Mouse (Mus musculus) limb, embryonic 11.5 days (tissue): ENCODE data around the gene Vgf. TPM values are rescaled to one million over a fixed set of nuclear protein-coding genes. Genes with fewer than 3 reads are reported as not detected.

ENCODE experiments used
- ATAC-seq: fragments of 200-750 bp; cut with Nextera tagmentation; 2 replicates; pipeline ENCODE4 v1.8.0; 2017; ENCODE audit warnings: low read depth; ENCODE audit not compliant: insufficient number of reproducible peaks, low FRiP score, low TSS enrichment
- DNase-seq: peaks from one replicate; pipeline ENCODE4 v3.0.0-alpha.2; 2015; ENCODE audit warnings: low spot score
- H3K27ac ChIP-seq: fragments of 300-500 bp; sonication (generic); replicated peaks from 2 replicates; pipeline ENCODE4 v1.5.1; 2014; ENCODE audit warnings: low read depth, mild to moderate bottlenecking, low read length
- H3K27me3 ChIP-seq: fragments of 300-500 bp; sonication (generic); 2 replicates; pipeline ENCODE4 v1.6.1; 2014; ENCODE audit warnings: mild to moderate bottlenecking, low read length, mixed read lengths; ENCODE audit not compliant: control insufficient read depth, insufficient read depth
- H3K36me3 ChIP-seq: fragments of 300-500 bp; sonication (generic); 2 replicates; pipeline ENCODE4 v1.6.1; 2014; ENCODE audit warnings: mild to moderate bottlenecking, low read length, moderate library complexity, mixed read lengths; ENCODE audit not compliant: control insufficient read depth, insufficient read depth
- H3K4me1 ChIP-seq: fragments of 300-500 bp; sonication (generic); 2 replicates; pipeline ENCODE4 v1.6.1; 2014; ENCODE audit warnings: low read length, mixed read lengths; ENCODE audit not compliant: control insufficient read depth, insufficient read depth
- H3K4me2 ChIP-seq: fragments of 300-500 bp; sonication (generic); 2 replicates; pipeline ENCODE4 v1.6.1; 2014; ENCODE audit warnings: low read depth, mild to moderate bottlenecking, moderate library complexity; ENCODE audit not compliant: severe bottlenecking
- H3K4me3 ChIP-seq: fragments of 300-500 bp; sonication (generic); 2 replicates; pipeline ENCODE4 v1.5.1; 2014; ENCODE audit warnings: low read depth, low read length
- H3K9ac ChIP-seq: fragments of 300-500 bp; sonication (generic); 2 replicates; pipeline ENCODE4 v1.6.1; 2014; ENCODE audit warnings: mild to moderate bottlenecking, low read length
- H3K9me3 ChIP-seq: fragments of 300-500 bp; sonication (generic); 2 replicates; pipeline ENCODE4 v1.6.1; 2016; ENCODE audit warnings: low read length; ENCODE audit not compliant: control insufficient read depth
- WGBS: fragments of 180-500 bp; shearing (Covaris S2); extraction: QIAGEN DNeasy Blood & Tissue Kit; methylation state at CpG from one replicate; pipeline ENCODE4 v1.1.7; 2014; 5-methylcytosine and 5-hydroxymethylcytosine counted together
- polyA plus RNA-seq: library from polyadenylated mRNA; unstranded; fragments of >200 nt; fragmentation: Nextera tagmentation; extraction: Ambion mirVana; gene quantifications from 2 replicates; pipeline ENCODE4 v1.2.1, GENCODE M21; 2014

Gene Vgf
- polyA plus RNA-seq, 1 experiment from 2014 or later: not detected

- WGBS: under 1% methylated on average over 47 of the region's 49 CpGs
- ATAC-seq (peak; percentile 53), DNase-seq (peak; percentile 94)
- Histone ChIP-seq H3K27me3 (peaks cover 46% of the 10 kb centered on the region), H3K27ac (no peak overlapping the region), H3K4me1 (peaks cover 17% of the 10 kb centered on the region), H3K4me2 (peak overlapping the region; percentile 95), H3K36me3 (no peaks in the 10 kb centered on the region), H3K9me3 (no peaks in the 10 kb centered on the region), H3K9ac (no peak overlapping the region), H3K4me3 (peak overlapping the region; percentile 35)
Observed at GRCm38 (mm10) chr5:137032641-137033074, 6.5 kb downstream of the Vgf start.

GRCm38 (mm10) chr5:137036211-137036610 is 10.0 kb downstream of the Vgf start:
- Histone ChIP-seq H3K9me3 (no peaks in the 10 kb centered on the region), H3K4me1 (peaks cover 13% of the 10 kb centered on the region), H3K4me3 (no peak overlapping the region), H3K27ac (no peak overlapping the region), H3K4me2 (no peak overlapping the region), H3K9ac (no peak overlapping the region), H3K27me3 (peaks cover 12% of the 10 kb centered on the region), H3K36me3 (peaks cover 3% of the 10 kb centered on the region; the same call in 1 of the 2 replicates)
- 84% methylated on average over 13 of the region's 13 CpGs for WGBS
- ATAC-seq: no peak
- DNase-seq: no peak

- Histone ChIP-seq H3K27me3 (no peaks in the 10 kb centered on the region), H3K36me3 (peaks cover 6% of the 10 kb centered on the region; the same call in 1 of the 2 replicates), H3K4me1 (no peaks in the 10 kb centered on the region), H3K4me3 (no peak overlapping the region), H3K9me3 (no peaks in the 10 kb centered on the region), H3K4me2 (no peak overlapping the region), H3K9ac (no peak overlapping the region), H3K27ac (no peak overlapping the region)
- WGBS: 91% methylated on average over 10 of the region's 10 CpGs
- ATAC-seq: no peak
- no peak for DNase-seq
Observed at GRCm38 (mm10) chr5:137039453-137039852, 13.3 kb downstream of the Vgf start.

DNA sequence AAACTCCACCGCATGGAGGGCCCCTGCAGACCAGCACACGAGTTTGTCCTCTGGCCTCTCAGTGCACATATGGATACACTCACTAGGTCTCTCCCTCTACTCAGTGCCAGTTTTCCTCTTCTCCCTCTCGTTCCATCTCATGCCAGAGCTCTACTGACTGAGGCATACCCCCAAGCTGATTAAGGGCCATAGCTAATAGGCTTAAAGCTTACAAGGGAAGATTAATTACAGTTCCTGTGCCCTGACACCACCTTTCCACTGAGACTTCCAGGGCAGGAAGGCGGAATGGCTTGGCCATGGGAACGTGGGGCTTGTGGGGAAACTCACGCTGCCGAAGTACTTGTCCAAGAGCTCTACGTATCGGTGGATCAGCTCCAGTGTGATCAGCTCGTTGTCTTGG is 15.2 kb downstream of the Vgf start:
- Histone ChIP-seq H3K27ac (no peak overlapping the region), H3K4me1 (peaks cover 3% of the 10 kb centered on the region; the same call in 1 of the 2 replicates), H3K4me2 (no peak overlapping the region), H3K4me3 (no peak overlapping the region), H3K27me3 (no peaks in the 10 kb centered on the region), H3K9ac (no peak overlapping the region), H3K9me3 (no peaks in the 10 kb centered on the region), H3K36me3 (peaks cover 6% of the 10 kb centered on the region; the same call in 1 of the 2 replicates)
- 89% methylated on average over 10 of the region's 10 CpGs for WGBS
- DNase-seq (no peak), ATAC-seq (no peak)

- H3K27me3 ChIP-seq: no peaks in the 10 kb centered on the region
- WGBS: 94% methylated on average over 7 of the region's 7 CpGs
- H3K36me3 ChIP-seq: peaks cover 6% of the 10 kb centered on the region; the same call in 1 of the 2 replicates
- H3K9me3 ChIP-seq: no peaks in the 10 kb centered on the region
- no peak overlapping the region for H3K27ac ChIP-seq
- ATAC-seq (no peak), DNase-seq (no peak)
- no peak overlapping the region for H3K4me2 ChIP-seq
- H3K4me3 ChIP-seq: no peak overlapping the region
- H3K4me1 ChIP-seq: peaks cover 3% of the 10 kb centered on the region; the same call in 1 of the 2 replicates
- H3K9ac ChIP-seq: no peak overlapping the region
Observed at GRCm38 (mm10) chr5:137043997-137044396, 17.8 kb downstream of the Vgf start.

DNA sequence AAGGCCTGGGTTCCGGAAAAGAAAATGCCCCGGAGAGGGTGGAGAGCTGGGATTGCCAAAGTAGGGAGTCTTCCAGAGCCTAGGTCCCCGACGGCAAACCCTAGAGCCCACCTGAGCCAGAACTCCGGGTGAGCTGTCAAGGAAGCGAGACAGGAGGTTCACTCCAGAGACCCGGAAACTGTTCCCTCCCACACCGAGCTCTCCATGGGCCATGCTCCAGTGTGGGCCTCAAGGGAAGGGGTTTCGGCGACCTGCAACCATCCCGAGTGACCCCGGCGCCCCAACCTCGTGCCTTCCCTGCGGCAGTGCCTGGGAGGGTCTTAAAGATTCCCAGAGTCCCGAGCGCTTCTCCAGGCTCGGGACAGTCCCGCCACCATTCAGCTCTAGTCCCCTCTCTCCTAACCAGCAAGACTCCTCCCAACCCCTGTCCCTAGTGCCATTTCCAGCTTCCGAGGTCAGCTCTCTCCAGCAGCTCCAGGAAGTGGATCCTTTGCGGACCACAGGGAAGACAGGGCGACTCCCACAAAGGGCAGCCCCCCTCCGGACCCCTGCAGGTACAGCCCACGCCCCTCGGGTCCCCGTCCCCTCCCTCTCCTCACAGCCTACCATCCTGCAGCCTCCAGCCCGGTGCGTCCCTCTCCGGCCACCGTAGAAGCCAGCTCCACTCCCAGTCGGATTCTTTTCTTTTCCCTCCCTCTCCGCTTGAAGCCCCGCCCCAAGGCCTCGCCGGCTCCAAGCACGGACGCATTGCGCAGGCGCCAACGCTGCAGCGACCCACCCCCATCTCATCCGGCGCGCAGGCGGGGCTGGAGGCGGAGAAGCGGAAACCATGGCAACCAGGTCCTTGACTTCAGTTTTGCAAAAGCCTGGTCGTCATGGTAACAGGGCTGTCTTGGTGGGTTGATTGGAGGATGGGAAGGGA is 19.5 kb downstream of the Vgf start, which contains the start of gene Ap1s1:
TSS of gene Ap1s1 (minus strand) at position 734 of the 922 bp plus-strand sequence.
- Histone ChIP-seq H3K9me3 (no peaks in the 10 kb centered on the region), H3K36me3 (peaks cover 2% of the 10 kb centered on the region; the same call in 1 of the 2 replicates), H3K4me1 (peaks cover 3% of the 10 kb centered on the region; the same call in 1 of the 2 replicates), H3K4me2 (peak within 1 kb of the TSS; percentile 80), H3K27me3 (no peaks in the 10 kb centered on the region), H3K9ac (peak within 1 kb of the TSS; percentile 62), H3K27ac (peak within 1 kb of the TSS; percentile 56; the same call in 1 of the 2 replicates), H3K4me3 (peak within 1 kb of the TSS; percentile 51)
- ATAC-seq (peak; percentile 92), DNase-seq (peak; percentile 100)
- under 1% methylated on average over 48 of the region's 48 CpGs for WGBS

- 27% methylated on average over 5 of the region's 5 CpGs for WGBS
- 0 out of 2 replicates have a peak, but pooled peaks cover 2% of the 10 kb centered on the region for H3K36me3 ChIP-seq
- peak overlapping the region; percentile 56; the same call in 1 of the 2 replicates for H3K27ac ChIP-seq
- H3K9ac ChIP-seq: peak overlapping the region; percentile 47
- no peaks in the 10 kb centered on the region for H3K9me3 ChIP-seq
- peaks cover 3% of the 10 kb centered on the region; the same call in 1 of the 2 replicates for H3K4me1 ChIP-seq
- ATAC-seq: no peak
- peak overlapping the region; percentile 80; the same call in 1 of the 2 replicates for H3K4me2 ChIP-seq
- no peaks in the 10 kb centered on the region for H3K27me3 ChIP-seq
- DNase-seq: no peak
- H3K4me3 ChIP-seq: 0 out of 2 replicates have a peak overlapping the region, but pooled peaks have one; percentile 2
Observed at GRCm38 (mm10) chr5:137046324-137046718, 20.1 kb downstream of the Vgf start.

- Histone ChIP-seq H3K27ac (no peak overlapping the region), H3K36me3 (0 out of 2 replicates have a peak, but pooled peaks cover 2% of the 10 kb centered on the region), H3K27me3 (no peaks in the 10 kb centered on the region), H3K9me3 (no peaks in the 10 kb centered on the region), H3K4me3 (no peak overlapping the region), H3K4me2 (no peak overlapping the region), H3K4me1 (peaks cover 3% of the 10 kb centered on the region; the same call in 1 of the 2 replicates), H3K9ac (no peak overlapping the region)
- no peak for DNase-seq
- no peak for ATAC-seq
Observed at GRCm38 (mm10) chr5:137046991-137047390, 20.8 kb downstream of the Vgf start.
